Mouse (Mus musculus) embryonic fibroblast, embryonic 13.5 days (primary cell): Measurements from ENCODE around the gene S100a13. TPM values are rescaled to one million over a fixed set of nuclear protein-coding genes. Genes with fewer than 3 reads are reported as not detected.

ENCODE experiments used
- H3K27ac ChIP-seq: 2 replicates; pipeline ENCODE4 v1.5.1; 2012; ENCODE audit warnings: low read length, control low read depth, inconsistent platforms; ENCODE audit not compliant: insufficient read depth
- H3K4me1 ChIP-seq: 2 replicates; pipeline ENCODE4 v1.6.1; 2011; ENCODE audit warnings: low read length; ENCODE audit not compliant: control insufficient read depth, insufficient read depth
- H3K4me3 ChIP-seq: 2 replicates; pipeline ENCODE4 v1.5.1; 2011; ENCODE audit warnings: mild to moderate bottlenecking, control low read depth, low read length; ENCODE audit not compliant: insufficient read depth
- CTCF ChIP-seq: IDR thresholded peaks from 2 replicates; pipeline ENCODE4 v1.5.1; 2011; ENCODE audit warnings: mild to moderate bottlenecking, control low read depth, low read length, moderate library complexity, borderline replicate concordance; ENCODE audit not compliant: insufficient read depth
- POLR2A ChIP-seq: IDR thresholded peaks from 2 replicates; pipeline ENCODE4 v1.6.1; 2011; ENCODE audit warnings: low read depth, mild to moderate bottlenecking, control low read depth, low read length, moderate library complexity
- polyA plus RNA-seq: library from polyadenylated mRNA; stranded (reverse); fragments of >200 nt; gene quantifications from 2 replicates; pipeline ENCODE4 v1.2.4, GENCODE M21; 2011; ENCODE audit warnings: low read depth; ENCODE audit not compliant: missing spikeins, insufficient read length

The S100a13 gene
- polyA plus RNA-seq, 1 experiment: 38.7 TPM

- Histone ChIP-seq H3K27ac (peak within 1 kb of the TSS; percentile 69), H3K4me3 (peak within 1 kb of the TSS; percentile 99), H3K4me1 (no peaks in the 10 kb centered on the region)
- peak; percentile 88 for TF ChIP-seq POLR2A
- TF ChIP-seq CTCF: no peak
Observed at GRCm38 (mm10) chr3:90475831-90476611, 38.2 kb upstream of the S100a13 start, which contains the start of gene Ilf2. Ilf2 (plus strand) TSS chr3:90476126.

DNA sequence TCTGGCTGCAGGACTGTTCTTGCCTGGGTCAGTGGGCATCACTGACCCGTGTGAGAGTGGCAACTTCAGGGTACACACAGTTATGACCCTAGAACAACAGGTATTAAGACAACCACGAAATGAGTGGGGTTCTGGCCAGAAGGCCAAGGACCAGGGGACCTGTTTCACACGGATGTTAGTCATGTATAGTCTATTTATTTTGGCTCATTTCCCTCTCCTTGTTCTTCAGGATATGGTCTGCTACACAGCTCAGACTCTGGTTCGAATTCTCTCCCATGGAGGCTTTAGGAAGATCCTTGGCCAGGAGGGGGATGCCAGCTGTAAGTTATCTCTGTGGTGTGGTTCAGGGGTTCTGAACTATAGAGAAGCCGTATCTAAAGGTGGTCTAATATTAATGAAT is 27.2 kb upstream of the S100a13 start:
- H3K4me1 ChIP-seq: peaks cover 11% of the 10 kb centered on the region
- H3K27ac ChIP-seq: peak overlapping the region; percentile 95
- no peak overlapping the region for H3K4me3 ChIP-seq
- no peak for TF ChIP-seq CTCF

DNA sequence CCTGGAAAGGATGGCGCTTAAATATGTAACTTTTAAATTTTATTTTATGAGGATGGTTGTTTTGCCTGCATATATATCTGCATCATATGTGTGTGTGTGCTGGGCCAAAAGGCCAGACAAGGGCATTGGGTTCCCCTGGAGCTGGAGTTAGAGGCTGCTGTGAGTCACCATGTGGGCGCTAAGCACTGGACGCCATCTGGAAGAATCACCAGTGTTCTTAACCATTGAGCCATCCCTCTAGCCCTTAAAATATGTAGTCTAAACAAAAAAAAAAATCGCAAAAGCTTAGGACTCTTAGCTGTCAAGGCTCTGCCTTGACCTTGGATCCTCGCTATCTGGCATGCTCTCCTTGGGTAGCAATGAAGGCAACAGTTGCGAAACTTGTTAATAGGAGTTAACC is 25.7 kb upstream of the S100a13 start:
- H3K4me3 ChIP-seq: no peak overlapping the region
- H3K4me1 ChIP-seq: peaks cover 11% of the 10 kb centered on the region
- H3K27ac ChIP-seq: peak overlapping the region; percentile 66; the same call in 1 of the 2 replicates
- no peak for TF ChIP-seq POLR2A
- no peak for TF ChIP-seq CTCF

DNA sequence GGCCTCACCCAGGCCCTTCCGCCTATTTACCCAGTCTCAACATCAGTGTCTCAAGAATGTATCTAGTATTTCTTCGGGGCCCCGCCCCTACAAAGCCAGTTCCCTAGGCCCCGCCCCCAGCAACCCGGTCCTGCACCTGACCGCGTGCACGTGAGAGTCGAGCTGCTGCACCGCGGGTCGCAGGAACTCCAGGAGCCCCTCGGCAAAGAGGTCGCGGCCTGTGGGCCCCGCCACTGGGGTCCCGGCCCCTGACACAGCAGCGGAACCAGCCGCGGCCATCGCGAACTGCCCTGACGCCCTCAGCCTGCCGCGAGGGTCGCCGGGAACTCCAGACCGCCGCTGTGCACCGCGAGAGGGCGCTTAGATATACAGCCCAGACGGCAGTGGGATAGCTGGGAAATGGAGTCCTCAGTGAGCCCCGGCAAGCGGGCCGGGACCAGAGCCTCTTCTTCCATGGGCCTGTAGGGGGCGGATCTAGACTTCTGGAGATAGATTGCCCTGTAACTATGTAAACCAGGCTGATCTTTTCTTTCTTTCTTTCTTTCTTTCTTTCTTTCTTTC is 23.5 kb upstream of the S100a13 start, which contains the start of gene Snapin:
Gene Snapin, minus strand, starts transcription at position 338 of the 561 bp plus-strand sequence.
- TF ChIP-seq POLR2A (peak; percentile 54), CTCF (peak; percentile 74)
- H3K4me1 ChIP-seq: peaks cover 11% of the 10 kb centered on the region
- peak within 1 kb of the TSS; percentile 72 for H3K4me3 ChIP-seq
- peak within 1 kb of the TSS; percentile 29; the same call in 1 of the 2 replicates for H3K27ac ChIP-seq

- no peak overlapping the region for H3K4me3 ChIP-seq
- TF ChIP-seq CTCF (no peak), POLR2A (no peak)
- no peak overlapping the region for H3K27ac ChIP-seq
- H3K4me1 ChIP-seq: peaks cover 11% of the 10 kb centered on the region
Observed at GRCm38 (mm10) chr3:90491350-90491749, 22.9 kb upstream of the S100a13 start.

- TF ChIP-seq POLR2A (no peak), CTCF (no peak)
- no peak overlapping the region for H3K4me3 ChIP-seq
- H3K4me1 ChIP-seq: 0 out of 2 replicates have a peak, but pooled peaks cover 2% of the 10 kb centered on the region
- H3K27ac ChIP-seq: no peak overlapping the region
Observed at GRCm38 (mm10) chr3:90493831-90494540, 20.2 kb upstream of the S100a13 start.

DNA sequence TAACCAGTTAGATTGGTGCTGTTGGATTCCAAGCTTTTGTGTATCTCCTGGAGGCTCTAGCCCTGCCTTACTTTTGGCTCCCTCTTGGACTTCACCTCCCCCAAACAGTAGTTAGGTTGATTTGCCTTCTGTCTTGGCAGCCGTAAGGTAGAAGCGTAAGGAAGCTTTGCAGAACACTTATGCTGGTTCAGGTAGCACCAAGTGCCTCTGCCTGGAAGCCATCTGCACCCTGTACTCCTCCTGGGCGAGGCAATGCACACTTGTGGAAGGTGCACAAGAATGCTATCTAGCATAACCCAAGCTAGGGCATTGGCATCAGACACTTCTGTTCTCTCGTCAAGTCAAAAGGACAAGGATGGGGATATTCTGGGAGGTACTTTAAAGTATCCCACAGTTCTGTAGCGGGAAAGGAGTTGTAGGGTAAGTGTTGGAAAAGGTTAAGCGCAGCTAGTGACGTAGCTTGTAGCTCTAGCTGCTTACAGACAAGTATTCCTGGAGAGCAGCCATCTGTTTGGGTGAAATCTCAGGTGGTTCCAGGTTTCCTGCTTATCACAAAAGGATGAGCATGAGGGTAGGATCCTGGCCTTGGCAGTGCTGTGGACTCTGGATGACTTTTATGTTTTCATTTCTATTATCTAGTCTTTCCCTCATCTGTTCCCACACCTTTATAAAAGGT is 18.2 kb upstream of the S100a13 start:
- Histone ChIP-seq H3K4me3 (no peak overlapping the region), H3K27ac (no peak overlapping the region), H3K4me1 (no peaks in the 10 kb centered on the region)
- TF ChIP-seq CTCF (no peak), POLR2A (no peak)

DNA sequence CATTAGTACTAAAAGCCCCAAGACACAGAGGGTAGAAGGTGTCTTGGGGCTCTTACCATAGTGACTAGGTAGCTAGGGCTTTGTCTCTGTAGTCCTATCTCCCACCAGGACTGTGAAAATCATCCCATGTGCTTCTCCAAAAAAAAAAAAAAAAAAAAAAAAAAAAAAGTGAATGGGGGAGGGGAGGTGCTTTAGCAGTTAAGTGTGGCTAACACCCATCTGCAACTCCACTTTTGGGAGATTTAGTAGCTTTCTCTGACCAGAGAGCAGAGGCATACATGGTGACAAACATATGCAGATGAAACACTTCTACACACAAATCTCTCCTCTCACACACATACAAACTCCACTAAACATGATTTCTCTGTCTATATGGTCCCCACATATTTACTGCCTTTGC is 16.6 kb upstream of the S100a13 start:
- Histone ChIP-seq H3K4me3 (no peak overlapping the region), H3K4me1 (no peaks in the 10 kb centered on the region), H3K27ac (no peak overlapping the region)
- TF ChIP-seq CTCF: no peak
- no peak for TF ChIP-seq POLR2A

GRCm38 (mm10) chr3:90503444-90503843 is 10.8 kb upstream of the S100a13 start:
- Histone ChIP-seq H3K27ac (no peak overlapping the region), H3K4me3 (no peak overlapping the region), H3K4me1 (peaks cover 6% of the 10 kb centered on the region; the same call in 1 of the 2 replicates)
- TF ChIP-seq POLR2A (no peak), CTCF (no peak)
